Mouse (Mus musculus): ENCODE data around the gene Mthfd1l. TPM values are rescaled to one million over a fixed set of nuclear protein-coding genes. Genes with fewer than 3 reads are reported as not detected.

Gene Mthfd1l
- polyA plus RNA-seq, 1 experiment: 10.2 TPM

DNA sequence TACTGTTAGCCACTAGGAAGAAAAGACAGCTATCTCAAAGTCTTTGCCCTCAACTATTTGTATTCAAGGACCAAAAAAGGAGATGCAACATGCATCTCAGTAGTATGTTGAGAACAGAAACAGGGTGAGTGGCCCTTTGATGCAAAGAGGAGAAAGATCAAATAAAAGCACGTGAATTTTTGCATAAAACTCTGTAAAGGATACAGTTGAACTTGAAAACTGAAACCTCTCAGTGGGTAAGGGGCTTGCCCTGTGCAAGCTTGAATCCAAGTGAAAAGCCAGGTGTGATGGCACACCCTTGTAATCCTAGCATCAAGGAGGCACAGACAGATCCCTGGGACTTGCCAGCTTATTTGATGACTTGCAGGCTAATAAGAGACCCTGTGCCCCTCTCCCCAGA is 151.2 kb downstream of the Mthfd1l start:
- Histone ChIP-seq H3K27ac (ENCODE audit: insufficient read depth, low read length) (no peak overlapping the region), H3K4me3 (ENCODE audit: insufficient read depth, low read length) (no peak overlapping the region), H3K4me1 (ENCODE audit: control insufficient read depth, insufficient read depth, low read length) (no peaks in the 10 kb centered on the region)
- TF ChIP-seq CTCF (IDR thresholded peaks at IDR 0.05; ENCODE audit: extremely low read depth, insufficient read depth, low read length): no peak
- no peak for TF ChIP-seq POLR2A (IDR thresholded peaks at IDR 0.05; ENCODE audit: extremely low read depth, insufficient read depth, low read length)

DNA sequence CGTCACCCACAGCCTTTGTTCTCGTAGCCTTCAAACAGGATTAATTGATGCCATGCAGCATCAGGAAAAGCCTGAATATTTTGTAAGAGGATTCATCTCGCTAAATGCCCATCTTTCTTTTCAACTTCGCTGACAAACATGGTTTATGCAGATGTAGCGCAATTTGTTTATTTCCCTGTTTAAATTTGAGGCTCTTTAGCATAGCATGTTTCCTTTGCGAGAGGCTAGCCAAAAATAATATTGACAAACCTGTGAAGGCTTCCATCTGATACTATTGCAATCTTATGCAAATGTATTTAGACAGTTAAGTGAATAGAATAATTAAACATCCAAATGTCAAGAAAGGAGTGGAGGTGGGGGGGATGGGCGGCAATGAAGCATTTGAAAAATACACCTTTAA is 152.3 kb downstream of the Mthfd1l start:
- Histone ChIP-seq H3K4me1 (ENCODE audit: control insufficient read depth, insufficient read depth, low read length) (no peaks in the 10 kb centered on the region), H3K4me3 (ENCODE audit: insufficient read depth, low read length) (no peak overlapping the region), H3K27ac (ENCODE audit: insufficient read depth, low read length) (no peak overlapping the region)
- TF ChIP-seq CTCF (IDR thresholded peaks at IDR 0.05; ENCODE audit: extremely low read depth, insufficient read depth, low read length) (no peak), POLR2A (IDR thresholded peaks at IDR 0.05; ENCODE audit: extremely low read depth, insufficient read depth, low read length) (no peak)

DNA sequence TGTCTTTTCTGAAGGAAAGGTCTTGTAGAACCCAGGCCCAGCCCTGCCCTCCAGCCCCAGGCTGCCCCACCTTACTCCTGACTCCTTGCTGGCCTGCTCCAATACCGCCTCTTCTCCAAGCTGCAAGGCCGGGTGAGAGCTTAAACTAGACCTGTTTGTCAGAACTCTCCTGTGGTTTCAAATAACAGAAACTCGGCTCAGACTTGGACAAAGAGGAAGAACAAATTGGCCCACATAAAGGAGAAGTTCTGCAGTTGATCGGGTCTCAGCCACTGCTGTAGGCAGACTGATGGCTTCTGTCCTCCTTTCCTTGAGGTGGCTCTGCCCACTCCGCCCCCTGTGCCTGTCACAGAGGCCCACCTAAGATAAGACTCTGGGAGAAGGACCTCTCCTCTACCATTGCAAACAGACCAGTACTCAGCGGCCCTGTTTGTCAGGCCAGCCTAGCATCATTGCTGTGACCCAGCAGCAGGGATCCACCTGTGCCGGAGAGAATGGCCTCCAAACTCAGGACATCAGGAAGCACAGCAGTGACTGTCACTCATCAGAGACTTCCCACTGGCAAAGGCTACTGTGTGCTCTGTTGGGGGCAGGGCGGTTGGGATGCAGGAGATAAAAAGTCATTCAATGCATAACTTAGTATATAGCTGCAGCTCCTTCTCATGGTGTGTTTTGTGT is 153.6 kb downstream of the Mthfd1l start:
- Histone ChIP-seq H3K27ac (ENCODE audit: insufficient read depth, low read length) (no peak overlapping the region), H3K4me1 (ENCODE audit: control insufficient read depth, insufficient read depth, low read length) (no peaks in the 10 kb centered on the region), H3K4me3 (ENCODE audit: insufficient read depth, low read length) (no peak overlapping the region)
- TF ChIP-seq CTCF (IDR thresholded peaks at IDR 0.05; ENCODE audit: extremely low read depth, insufficient read depth, low read length) (no peak), POLR2A (IDR thresholded peaks at IDR 0.05; ENCODE audit: extremely low read depth, insufficient read depth, low read length) (no peak)

DNA sequence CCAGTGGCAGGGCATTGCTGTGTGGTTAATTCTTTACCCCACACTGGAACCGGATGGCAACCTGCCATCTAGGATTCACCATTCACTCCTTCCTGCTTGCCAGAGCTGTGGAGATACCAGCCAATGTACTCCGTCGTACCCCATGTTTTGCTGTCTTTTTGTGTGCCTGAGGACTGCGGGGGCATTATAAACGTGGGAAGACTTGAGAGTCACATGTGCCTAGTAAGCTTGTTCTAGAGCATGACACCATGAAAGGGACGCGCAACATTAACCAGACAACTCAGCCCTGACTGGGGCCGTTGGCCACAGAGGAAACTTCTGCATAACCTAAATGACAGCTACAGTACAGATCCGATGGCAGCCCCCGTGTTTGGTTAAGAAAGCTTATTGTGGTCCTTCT is 155.5 kb downstream of the Mthfd1l start:
- H3K27ac ChIP-seq (ENCODE audit: insufficient read depth, low read length): no peak overlapping the region
- no peaks in the 10 kb centered on the region for H3K4me1 ChIP-seq (ENCODE audit: control insufficient read depth, insufficient read depth, low read length)
- TF ChIP-seq CTCF (IDR thresholded peaks at IDR 0.05; ENCODE audit: extremely low read depth, insufficient read depth, low read length): no peak
- no peak for TF ChIP-seq POLR2A (IDR thresholded peaks at IDR 0.05; ENCODE audit: extremely low read depth, insufficient read depth, low read length)
- H3K4me3 ChIP-seq (ENCODE audit: insufficient read depth, low read length): no peak overlapping the region

DNA sequence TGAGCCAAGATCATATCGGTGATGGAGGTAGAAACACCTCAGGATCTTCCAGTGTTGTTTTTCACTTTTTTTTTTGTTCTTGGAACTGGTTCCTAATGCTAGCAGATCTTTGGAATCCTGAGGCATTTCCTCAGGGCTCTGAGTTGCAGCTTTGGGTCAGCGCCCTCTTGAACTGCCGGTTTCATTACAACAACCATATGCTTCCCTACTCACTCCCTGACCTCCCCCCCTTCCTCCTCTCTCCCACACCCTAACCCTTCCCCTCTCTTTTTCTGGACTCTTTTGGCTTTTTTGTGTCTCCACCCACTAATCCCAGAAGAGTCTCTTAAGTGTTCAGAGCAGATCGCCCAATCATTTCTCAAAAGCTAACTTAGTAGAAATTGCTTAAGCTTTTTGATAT is 156.0 kb downstream of the Mthfd1l start:
- no peak for TF ChIP-seq CTCF (IDR thresholded peaks at IDR 0.05; ENCODE audit: extremely low read depth, insufficient read depth, low read length)
- no peak for TF ChIP-seq POLR2A (IDR thresholded peaks at IDR 0.05; ENCODE audit: extremely low read depth, insufficient read depth, low read length)
- Histone ChIP-seq H3K4me3 (ENCODE audit: insufficient read depth, low read length) (no peak overlapping the region), H3K27ac (ENCODE audit: insufficient read depth, low read length) (no peak overlapping the region), H3K4me1 (ENCODE audit: control insufficient read depth, insufficient read depth, low read length) (no peaks in the 10 kb centered on the region)

DNA sequence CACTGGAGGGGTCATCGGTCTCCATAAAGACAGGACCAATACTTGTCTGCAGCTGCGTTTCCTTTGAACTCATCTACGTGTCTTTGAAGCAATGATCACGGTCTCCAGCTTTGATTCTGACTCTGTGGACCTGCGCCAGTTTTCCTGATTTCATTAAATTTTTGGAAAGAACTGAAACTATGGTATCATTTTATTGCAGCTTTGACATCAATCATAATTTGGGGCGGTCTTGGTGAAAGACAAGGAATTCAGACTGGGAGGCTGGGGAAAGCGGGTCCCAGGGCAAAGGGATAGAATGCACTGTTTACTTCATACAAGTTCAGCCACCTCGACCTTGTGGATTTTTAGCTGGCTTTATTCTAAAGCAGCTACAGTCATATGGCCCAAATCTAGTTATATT is 156.5 kb downstream of the Mthfd1l start:
- Histone ChIP-seq H3K4me1 (ENCODE audit: control insufficient read depth, insufficient read depth, low read length) (no peaks in the 10 kb centered on the region), H3K4me3 (ENCODE audit: insufficient read depth, low read length) (no peak overlapping the region), H3K27ac (ENCODE audit: insufficient read depth, low read length) (no peak overlapping the region)
- no peak for TF ChIP-seq POLR2A (IDR thresholded peaks at IDR 0.05; ENCODE audit: extremely low read depth, insufficient read depth, low read length)
- TF ChIP-seq CTCF (IDR thresholded peaks at IDR 0.05; ENCODE audit: extremely low read depth, insufficient read depth, low read length): no peak

DNA sequence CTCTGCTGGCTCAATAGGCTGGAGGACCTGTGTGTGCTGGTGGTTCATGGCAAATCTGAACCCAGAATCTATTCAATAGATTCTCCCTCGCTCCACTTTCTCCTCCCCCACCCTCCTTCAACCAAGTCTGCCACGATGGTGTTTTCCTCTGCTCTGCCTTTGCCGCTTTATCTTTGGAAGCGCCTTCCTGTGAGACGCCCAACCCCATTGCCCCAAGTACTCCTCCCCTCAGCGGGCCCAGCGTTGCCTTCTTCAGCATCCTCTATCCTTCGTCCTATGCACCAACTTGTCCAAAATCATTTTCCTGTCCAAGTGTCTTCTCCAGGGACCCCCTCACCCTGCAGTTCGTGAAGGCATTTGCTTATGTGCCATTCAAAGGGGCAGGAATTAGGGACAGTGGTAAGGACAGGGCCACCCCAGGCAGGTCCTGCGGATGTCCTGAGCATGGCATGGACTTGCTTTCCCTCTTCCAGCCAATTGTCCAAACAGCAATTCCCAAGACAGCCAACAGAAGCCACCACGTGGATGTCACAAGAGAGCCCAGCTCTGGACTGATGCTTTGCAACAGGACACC is 157.2 kb downstream of the Mthfd1l start:
- Histone ChIP-seq H3K4me1 (ENCODE audit: control insufficient read depth, insufficient read depth, low read length) (no peaks in the 10 kb centered on the region), H3K4me3 (ENCODE audit: insufficient read depth, low read length) (no peak overlapping the region), H3K27ac (ENCODE audit: insufficient read depth, low read length) (no peak overlapping the region)
- TF ChIP-seq CTCF (IDR thresholded peaks at IDR 0.05; ENCODE audit: extremely low read depth, insufficient read depth, low read length) (no peak), POLR2A (IDR thresholded peaks at IDR 0.05; ENCODE audit: extremely low read depth, insufficient read depth, low read length) (no peak)

DNA sequence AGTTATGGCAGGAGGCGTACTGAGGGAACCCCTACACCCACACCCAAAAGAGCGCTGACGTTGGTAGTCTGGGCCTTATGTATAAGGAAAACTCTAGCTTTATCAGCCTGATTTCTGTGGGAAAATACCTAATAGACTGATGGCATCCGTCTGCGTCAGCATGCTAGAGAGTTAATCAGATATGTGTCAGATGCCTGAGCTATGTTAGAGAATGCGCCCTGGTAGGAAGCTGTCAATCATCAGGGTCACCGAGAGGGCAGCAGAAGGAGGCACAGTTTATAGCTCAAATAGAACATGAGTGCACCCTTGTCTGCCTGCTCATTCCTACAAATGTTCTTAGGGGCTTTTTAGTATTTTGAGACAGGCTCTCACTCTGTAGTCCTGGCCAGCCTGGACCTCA is 159.8 kb downstream of the Mthfd1l start:
- H3K4me1 ChIP-seq (ENCODE audit: control insufficient read depth, insufficient read depth, low read length): no peaks in the 10 kb centered on the region
- TF ChIP-seq CTCF (IDR thresholded peaks at IDR 0.05; ENCODE audit: extremely low read depth, insufficient read depth, low read length) (no peak), POLR2A (IDR thresholded peaks at IDR 0.05; ENCODE audit: extremely low read depth, insufficient read depth, low read length) (no peak)
- H3K4me3 ChIP-seq (ENCODE audit: insufficient read depth, low read length): no peak overlapping the region
- no peak overlapping the region for H3K27ac ChIP-seq (ENCODE audit: insufficient read depth, low read length)

DNA sequence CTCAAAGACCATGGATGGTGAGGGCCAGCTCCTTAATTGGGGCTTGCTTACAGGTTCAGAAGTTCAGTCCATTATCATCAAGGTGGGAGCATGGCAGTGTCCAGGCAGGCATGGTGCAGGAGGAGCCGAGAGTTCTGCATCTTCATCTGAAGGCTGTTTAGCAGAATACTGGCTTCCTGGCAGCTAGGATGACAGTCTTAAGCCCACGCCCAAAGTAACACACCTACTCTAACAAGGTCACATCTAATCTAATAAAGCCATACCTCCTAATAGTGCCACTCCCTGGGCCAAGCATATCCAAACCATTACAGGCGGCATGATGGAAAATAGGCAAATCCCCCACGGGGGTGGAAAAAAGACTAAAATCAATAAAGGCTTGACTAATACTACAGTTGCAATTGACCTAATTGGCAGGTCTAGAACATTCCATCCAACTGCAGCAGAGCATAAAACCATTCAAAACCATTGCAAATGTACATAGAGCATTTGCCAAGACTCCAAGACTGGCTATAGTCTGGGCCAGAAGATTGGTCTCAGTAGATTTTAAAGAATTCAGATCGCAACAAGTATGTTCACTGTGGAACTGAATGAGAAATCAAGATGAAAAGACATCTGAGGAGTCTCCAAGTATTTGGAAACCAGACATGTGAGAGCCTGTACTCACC is 162.3 kb downstream of the Mthfd1l start:
- no peak overlapping the region for H3K4me3 ChIP-seq (ENCODE audit: insufficient read depth, low read length)
- no peaks in the 10 kb centered on the region for H3K4me1 ChIP-seq (ENCODE audit: control insufficient read depth, insufficient read depth, low read length)
- no peak overlapping the region for H3K27ac ChIP-seq (ENCODE audit: insufficient read depth, low read length)
- no peak for TF ChIP-seq POLR2A (IDR thresholded peaks at IDR 0.05; ENCODE audit: extremely low read depth, insufficient read depth, low read length)
- TF ChIP-seq CTCF (IDR thresholded peaks at IDR 0.05; ENCODE audit: extremely low read depth, insufficient read depth, low read length): no peak

DNA sequence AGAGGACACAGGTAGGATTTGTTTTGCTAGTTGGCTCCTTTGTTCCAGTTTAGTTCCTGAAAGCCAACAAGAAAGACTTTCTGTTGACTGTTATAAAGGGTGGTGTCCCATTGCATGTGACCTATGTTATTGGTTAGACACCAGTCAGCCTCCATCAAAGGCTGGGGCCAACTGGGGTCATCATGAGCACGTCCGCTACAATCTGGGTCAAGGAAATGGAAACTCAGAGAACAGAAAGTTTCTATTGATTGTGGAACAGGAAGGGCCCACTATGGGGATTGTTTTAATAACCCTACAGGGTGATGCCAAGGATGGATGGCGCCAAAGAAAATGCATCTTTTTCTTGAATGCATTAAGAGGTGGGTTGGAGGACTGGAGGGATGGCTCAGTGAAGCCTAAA is 166.6 kb downstream of the Mthfd1l start:
- H3K4me3 ChIP-seq (ENCODE audit: insufficient read depth, low read length): no peak overlapping the region
- H3K27ac ChIP-seq (ENCODE audit: insufficient read depth, low read length): no peak overlapping the region
- TF ChIP-seq CTCF (IDR thresholded peaks at IDR 0.05; ENCODE audit: extremely low read depth, insufficient read depth, low read length) (no peak), POLR2A (IDR thresholded peaks at IDR 0.05; ENCODE audit: extremely low read depth, insufficient read depth, low read length) (no peak)
- H3K4me1 ChIP-seq (ENCODE audit: control insufficient read depth, insufficient read depth, low read length): no peaks in the 10 kb centered on the region
